Mouse (Mus musculus): ENCODE data around the gene Elf5.

The Elf5 gene

DNA sequence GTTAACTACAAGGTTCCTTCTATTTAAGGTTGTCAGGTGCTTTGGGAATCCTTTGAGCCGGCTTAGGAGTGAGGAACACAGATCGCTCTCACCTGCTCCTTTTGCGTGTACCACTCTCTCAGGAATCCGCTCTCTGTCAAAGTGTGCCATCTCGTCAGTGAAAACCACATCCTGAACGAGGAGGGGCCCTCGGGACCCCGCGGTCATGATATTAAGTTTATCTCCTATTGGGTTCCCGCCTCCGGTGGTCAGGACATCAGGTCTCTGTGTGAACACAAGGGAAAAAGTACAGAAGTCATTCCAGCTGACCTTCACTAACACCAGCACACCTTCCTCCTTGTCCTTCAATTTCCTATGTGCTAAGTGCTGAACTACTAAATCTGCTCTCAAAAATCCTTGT, 65.2 kb downstream of the Elf5 start:
- DNase-seq (ENCODE audit: low read depth), result no peak

- no peak for DNase-seq (ENCODE audit: low read depth)
These were observed 66.0 kb downstream of the Elf5 start for GRCm38 (mm10) chr2:103477456-103477855.

- DNase-seq (ENCODE audit: low read depth), result no peak
These were observed 66.8 kb downstream of the Elf5 start for GRCm38 (mm10) chr2:103478326-103478725.

DNA sequence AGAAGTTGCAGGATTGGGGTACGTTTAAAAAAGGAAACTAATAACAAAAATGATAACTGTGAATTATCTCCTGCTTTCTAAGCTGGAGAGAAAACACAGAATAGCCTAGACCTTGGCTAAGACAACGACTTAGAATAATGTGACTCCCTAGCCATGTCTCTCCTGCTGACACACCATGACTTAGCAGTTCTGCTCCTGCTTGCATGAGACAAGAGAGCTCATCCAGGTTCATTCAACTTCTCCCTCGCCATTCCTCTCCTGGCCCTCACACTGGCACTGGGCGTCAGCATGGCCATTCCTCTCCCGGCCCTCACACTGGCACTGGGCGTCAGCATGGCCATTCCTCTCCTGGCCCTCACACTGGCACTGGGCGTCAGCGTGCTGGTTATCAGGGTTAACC, 68.8 kb downstream of the Elf5 start:
- no peak for DNase-seq (ENCODE audit: low read depth)

DNA sequence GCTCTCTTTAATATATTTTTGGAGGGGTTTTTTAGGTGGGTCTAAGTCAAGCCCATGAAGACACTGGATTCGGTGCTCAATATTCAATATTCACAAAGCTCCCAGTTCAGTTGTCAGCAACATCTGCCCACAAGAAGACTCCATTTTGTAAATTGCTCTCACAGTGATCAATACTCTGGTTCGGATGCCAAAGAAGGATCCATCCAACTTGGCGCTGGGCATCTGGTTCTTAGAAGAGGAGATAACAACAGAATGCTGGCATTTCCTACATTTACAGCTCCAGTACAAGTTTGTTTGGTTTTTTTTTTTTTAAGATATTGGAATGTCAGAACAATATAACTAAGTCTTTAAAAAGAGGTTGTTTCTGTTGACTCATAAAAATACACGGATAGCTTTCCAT, 69.4 kb downstream of the Elf5 start:
- DNase-seq (ENCODE audit: low read depth), result no peak

DNA sequence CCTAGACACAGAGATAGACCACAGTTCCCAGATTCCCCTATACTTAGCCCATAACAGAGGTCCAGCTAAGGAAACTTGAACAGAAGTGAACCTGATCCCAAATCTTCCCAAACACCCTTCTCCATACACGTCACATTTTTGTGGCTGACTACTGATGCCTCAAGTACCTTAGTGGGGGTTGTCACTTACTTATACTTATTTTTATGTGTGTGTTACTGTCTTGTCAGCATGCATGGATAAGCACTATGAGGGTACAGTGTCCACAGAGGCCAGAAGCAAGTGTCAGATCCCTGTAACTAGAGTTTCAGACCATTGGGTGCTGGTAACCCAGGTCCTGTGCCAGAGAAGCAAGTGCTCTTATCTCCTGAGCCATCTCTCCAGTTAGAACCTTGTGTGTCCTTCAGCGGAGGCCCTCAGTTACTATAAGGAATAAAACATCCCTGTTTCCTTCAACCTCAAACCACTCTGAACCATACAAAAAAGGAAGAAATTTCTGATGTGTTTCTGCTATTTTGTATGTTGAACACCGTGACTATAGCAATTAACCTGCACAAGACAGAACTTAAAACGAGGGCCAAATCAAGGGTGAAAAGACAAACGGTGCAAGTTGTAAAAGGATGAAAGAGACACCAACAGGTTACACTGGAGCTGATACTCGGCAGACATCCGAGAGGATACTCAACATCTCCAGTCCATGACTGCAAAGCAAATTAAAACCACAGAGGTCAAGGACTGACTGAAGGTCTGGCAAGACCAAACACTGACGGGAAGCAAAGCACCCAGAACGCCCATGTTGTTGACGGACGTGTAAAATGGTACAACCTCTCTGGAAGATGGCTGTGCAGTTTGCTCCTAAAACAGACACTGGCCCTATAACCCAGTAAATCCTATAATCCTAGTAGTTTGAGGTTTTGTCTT, 70.1 kb downstream of the Elf5 start:
- DNase-seq (ENCODE audit: low read depth), result no peak

DNA sequence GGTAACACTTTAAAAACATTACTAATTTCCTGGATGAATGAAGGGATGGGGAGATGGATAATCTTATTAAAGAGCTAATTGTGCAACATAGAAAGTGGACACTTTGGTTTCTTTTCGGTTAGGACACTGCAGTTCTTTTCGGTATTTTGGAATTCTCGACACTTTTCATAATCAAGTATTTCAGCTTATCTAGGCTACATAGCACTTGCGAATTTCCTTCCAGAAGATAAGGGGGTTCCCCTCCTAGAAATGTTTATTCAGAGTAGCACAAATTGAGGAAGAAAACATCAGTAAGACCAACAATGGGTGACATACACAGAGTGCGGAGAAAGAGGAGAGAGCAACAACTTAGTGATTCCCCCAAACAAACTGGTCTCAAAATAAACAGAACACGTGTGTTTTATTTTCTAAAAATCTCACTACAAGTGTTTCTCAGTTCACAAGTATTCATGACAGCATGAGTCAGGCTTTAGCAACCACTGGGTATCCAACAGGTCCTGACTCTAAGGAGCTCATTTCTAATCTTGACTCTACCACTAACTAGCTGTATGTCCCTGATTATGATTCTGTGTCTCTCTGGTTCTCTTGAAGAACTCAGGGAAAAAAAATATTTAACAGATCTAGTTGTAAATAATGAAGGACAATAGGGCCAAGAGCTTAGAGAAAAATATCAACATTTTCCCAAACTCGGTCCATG, 71.9 kb downstream of the Elf5 start:
- peak; percentile 25 for DNase-seq (ENCODE audit: low read depth)

DNA sequence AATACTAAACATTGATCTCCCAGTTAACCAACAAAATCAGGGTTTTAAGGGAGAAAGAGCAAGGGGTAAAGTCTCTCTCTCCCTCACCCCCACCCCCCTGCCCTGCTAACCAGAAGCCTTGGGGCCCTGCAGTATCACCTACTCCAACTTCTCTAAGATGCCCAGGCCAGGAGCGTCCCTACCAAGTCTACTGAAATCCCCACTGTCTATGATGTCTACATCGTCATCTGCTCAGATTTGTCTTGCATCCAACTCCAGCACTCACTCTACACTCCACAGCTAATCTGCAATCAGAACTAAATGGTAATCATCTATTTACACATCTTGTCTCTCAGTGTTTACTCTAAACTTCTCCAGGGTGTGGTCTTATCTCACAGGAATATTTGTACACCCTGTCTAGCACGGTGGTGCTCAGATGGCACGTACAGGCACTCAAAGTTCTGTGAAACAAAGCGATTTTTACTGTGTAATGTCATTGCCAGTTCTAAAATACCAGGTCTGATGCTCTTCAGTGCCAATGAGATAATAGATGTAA, 72.6 kb downstream of the Elf5 start:
- no peak for DNase-seq (ENCODE audit: low read depth)

DNA sequence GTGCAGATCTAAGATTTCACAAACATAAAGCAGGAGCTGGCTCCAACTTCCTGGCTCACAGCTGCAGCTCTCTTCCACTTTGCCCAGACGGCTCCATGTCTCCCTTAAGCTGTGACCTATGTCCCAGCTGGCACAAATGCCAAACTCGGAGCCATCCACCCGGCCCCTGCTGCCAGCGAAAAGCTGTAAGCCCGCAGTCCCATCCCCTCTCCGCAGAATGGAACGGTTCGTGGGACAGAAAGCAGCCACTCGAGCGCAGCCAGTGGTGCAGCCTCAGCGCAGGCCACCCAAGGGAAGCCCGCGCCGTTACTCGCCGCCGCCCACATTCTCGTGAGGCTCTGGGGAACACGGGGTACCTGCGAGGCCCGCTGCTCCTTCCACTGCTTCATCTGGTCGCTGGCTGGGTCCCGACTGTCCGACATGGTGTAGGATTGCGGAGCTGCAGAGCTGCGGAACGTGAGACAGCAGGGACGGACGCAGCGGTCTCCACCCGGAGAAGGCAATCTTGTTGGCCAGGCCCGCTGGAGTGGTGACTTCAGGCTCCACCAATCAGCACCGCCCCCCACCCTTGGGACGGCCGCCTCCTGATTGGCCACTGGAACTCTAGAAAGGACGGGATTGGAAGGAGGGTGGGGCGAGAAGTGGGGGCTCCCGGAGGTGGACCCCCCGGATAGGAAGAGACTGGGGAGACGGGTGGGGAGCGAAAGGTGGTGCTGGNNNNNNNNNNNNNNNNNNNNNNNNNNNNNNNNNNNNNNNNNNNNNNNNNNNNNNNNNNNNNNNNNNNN, 73.3 kb downstream of the Elf5 start, which contains the start of gene Cat:
TSS of gene Cat (minus strand) at position 544 of the 785 bp plus-strand sequence.
- peak; percentile 96 for DNase-seq (ENCODE audit: low read depth)

- DNase-seq (ENCODE audit: low read depth), result no peak
These were observed 81.0 kb downstream of the Elf5 start for GRCm38 (mm10) chr2:103492526-103492925.

DNA sequence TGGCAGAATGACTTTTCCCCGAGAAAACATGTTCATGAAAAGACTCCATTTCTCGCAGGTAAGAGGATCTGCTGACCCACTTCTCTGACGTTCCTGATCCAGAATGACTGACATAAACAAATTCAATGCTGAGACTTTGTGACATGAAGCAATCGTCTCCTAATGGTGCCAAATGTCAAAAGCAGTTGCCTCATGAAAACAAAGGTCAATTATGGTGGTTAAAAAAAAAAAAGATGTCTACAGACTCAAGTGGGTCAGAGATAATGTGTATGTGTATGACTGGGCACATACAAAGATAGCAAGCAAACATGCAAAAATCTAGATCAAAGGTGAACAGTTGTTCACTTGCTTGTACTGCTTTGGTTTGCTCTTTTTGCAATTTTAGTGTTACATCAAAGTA, 82.3 kb downstream of the Elf5 start:
- no peak for DNase-seq (ENCODE audit: low read depth)

DNA sequence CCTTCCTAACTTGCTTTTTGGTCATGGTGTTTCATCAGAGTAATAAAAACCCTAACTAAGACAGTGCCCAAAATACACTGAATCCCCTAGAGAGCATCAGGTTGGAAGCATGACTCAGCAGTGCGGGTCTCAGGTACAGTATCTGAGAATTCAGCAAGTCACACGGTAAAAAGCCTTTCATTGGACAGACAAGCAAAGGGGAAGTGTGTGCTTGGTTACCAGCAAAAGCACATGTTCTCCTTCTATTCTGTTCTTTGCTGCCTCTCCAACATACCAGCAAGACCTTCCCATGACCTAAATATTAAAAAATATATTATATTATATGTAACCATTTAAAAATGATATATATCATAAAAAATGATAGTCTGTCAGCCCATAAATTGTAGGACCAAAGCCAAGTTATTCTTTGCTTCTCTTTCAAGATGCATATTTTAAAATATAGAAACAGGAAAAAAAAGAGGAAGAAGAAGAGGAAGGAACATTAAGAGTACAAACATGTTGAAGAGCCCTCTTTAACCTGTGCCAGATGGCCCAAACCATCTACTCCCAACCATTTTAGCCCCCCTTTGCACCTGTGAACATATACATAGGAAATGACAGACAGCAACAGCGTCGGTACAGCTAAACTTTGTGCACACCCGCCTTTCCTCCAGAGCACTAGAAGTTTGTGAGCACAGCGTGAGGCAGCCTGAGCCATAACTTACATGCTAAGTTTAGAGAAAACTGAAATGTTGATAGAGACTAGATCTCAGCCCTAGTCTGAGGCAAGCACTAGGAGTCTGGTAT, 84.3 kb downstream of the Elf5 start:
- no peak for DNase-seq (ENCODE audit: low read depth)
